Mouse (Mus musculus) cerebellum, adult 9-10 months (tissue): Measurements from ENCODE around the gene Col18a1.

Source experiments
- DNase-seq: peaks from one replicate; pipeline ENCODE4 v3.0.0; 2022

The Col18a1 gene

DNA sequence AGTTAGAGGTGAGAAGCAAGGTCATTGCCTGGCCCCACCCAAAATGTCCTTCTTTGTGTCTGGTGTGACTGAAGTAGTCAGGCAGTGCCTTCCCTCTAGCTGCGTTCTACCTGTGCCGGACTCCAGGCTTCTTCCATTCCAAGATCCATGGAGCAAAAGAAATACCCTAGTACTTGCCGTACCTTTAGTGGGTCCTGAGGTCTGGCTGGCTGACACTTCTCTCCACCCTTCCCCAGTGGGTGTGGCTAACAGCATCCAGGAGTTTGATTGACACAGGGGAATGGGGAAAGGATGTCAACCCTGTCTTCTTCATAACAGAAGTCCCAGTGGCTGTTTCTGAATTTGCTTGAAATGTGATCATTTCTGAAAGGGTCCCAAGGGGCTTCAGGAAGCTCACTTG lies 117.7 kb downstream of the Col18a1 start:
- DNase-seq = no peak

DNA sequence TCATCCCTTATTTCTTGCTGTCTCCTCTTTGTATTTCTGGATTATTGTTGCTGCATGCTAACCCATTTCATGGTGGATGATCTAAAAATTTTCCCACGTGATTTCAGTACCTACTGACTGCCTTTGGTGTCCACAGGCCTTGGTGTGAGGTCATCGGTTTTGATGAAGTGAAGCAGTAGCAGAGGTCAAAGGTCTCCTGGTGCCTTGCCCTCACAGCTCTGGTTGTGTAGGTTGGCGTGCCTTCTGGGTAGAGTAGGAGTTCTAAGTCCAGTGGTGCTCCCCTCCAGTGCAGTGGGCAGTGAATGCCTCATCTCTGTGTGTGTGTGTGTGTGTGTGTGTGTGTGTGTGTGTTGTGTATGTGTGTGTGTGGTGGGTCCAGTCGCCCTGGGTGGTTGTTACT lies 118.2 kb downstream of the Col18a1 start:
- no peak for DNase-seq

DNA sequence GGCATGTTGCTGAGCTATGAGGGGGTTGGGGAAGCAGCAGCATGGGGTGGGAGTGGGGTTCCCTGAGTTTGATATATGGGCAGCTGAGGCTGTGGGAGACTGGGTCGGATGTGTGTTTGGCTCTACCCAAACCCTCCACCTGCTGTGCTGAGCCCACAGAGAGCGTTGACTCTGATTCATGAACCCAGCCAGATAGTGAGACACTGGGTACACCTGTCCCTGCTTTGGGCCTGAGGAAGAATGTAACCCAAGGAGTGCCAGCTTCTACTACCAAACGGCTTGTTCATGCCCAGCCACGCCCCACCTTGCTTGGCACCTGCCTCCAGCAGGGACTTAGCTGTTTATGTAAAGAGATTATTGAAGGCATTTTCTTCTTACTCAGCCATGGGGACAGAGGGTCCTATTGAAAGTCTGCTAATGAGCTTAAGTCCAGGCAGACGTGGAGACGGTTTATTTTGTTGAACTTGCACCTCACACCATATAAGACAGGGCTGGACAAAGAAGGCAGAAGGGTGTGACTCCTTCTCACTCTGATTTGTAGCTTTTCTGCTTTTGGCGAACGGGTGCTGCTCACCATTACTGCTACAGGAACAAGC lies 127.7 kb downstream of the Col18a1 start:
- DNase-seq = no peak

DNA sequence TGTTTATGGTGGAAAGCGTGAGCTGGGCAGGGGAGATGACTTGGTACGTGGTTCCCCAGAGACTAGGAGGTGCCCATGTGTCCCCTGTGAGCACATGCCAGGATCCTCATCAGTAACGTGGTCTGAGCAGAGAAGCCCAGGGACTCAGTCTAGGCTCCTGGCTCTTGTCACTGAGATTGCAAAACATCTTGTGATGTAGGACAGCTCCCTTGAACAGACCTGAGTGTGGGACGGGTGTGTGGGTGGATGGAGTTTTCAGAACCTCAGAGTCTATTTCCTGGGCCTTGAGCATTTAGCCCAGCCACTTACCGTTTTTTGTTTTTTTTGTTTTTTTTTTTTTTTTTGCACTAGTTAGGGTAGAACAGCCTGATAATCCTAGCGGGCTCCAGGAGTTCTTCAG lies 130.9 kb downstream of the Col18a1 start:
- no peak for DNase-seq

DNA sequence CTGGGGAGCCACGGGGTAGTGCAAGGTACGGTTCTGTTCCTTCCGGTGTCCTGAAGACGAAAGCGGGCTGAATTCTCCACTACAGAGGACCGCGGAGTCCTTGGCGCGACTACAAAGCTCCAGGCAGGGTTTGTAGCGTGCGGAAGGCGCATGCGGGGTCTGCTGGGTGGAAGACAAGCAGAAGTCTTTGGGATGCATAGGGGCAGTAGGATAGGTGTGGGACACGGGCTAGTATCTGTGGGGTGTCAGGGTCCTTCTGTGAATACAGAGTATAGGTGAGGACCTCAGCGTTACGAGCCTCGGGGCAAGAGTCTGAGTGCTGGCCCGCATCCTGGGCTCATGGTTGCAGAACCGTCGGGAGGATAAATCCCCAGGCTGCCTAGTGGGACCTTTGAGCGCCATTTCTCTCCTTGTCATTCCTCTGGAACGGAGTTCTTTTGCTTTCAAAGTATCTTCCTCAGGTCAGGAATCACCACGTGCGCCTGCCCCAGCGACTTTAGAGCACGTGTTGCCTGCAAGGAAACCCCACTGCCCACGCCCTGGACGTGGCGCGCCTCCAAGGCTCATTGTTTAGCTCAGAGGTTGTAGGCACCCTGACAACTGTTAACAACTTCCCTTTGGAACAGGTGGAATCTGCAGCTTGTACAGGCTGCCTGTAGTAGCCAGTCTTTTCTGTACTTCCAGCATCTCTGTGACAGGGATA lies 132.9 kb downstream of the Col18a1 start:
- peak; percentile 75 for DNase-seq

- peak; percentile 97 for DNase-seq
Observed at GRCm38 (mm10) chr10:77032591-77033322, 133.6 kb downstream of the Col18a1 start.

GRCm38 (mm10) chr10:77031768-77032375 lies 134.5 kb downstream of the Col18a1 start, which contains the start of gene Slc19a1:
Gene Slc19a1 (plus strand): TSS chr10:77032241.
- peak; percentile 53 for DNase-seq

GRCm38 (mm10) chr10:77030666-77031065 lies 135.7 kb downstream of the Col18a1 start:
- DNase-seq = no peak

DNA sequence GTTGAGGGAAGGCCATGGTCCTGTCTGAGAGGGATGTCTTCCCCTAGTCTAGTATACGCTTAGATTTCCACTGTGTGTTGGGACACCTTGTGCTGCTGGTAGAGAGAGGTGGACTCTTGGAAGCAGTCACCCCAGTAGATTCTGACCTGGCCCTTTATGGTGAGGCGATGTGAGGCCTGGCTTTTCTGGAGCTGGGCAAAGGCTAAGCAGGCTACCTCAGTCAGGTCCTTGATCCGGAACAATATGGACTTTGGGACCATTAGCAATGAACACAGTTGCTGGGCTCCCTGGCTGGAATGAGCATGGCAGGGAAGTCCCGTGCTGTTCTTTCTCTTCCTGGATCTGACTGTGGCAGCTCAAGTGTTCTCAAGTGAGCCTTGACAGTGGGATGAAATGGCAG lies 136.6 kb downstream of the Col18a1 start:
- no peak for DNase-seq

DNA sequence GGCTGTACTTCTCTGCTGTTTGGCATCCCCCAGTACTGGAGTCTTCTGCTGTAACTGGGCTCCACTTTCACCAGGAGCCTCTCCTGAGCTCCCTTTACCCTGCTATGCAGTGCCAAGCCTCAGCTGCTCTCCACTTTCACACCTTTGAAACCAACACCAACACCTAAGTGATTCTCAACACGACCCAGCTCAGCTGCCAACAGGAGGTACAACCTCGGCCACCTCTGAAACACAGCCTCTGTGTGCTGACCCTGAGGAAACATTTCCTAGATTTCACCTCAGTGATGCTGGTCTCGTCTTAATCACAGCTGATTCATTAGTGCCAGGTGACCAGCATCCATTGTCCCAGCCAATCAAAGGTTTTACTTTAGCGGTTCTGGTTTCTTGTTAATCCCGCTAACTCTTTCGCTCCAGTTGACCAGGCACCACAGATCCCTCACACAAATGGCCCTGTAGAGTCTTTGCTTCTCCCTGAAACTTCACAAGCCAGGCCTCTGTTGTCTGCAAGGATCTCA lies 137.5 kb downstream of the Col18a1 start:
- DNase-seq = no peak

GRCm38 (mm10) chr10:77026944-77027343 lies 139.4 kb downstream of the Col18a1 start:
- no peak for DNase-seq

GRCm38 (mm10) chr10:77024231-77024630 lies 142.1 kb downstream of the Col18a1 start:
- DNase-seq = no peak

DNA sequence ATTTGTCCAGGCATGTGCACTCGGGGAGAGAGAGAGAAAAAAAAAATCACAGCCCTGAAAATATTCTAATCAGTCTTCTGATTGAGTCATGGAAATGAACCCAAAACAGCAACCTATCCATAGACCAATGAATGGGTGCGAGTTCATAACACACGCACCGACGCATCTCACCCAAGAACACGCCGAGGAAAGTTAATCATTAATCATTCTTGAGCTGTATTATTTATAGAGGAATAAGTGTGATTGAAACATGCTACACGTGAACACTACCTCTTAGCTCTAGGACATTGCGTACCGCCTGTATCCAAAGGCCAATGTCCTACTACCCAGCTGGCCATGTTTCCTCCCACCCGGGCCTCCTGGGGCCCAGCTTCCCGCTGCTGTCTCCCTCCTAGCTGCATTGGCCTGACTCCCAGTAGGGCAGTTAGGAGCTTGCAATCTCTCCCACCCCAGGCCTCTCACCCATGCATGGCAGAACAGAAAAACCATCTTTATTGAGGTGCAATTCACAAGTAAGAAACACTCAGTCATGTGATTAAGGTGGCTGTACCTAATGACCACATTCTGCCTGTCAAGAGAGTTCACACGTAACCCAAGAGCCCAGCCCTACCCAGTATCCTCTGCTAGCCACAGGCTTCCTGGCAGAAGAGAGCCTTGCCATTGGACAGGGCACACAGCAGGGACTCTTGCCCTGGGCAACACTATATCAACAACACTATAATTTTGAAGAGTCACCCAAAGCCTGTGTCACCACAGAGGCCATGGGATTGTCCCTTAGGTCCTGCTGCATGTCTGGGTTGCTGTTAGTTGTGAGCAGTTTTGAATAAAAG lies 143.8 kb downstream of the Col18a1 start:
- no peak for DNase-seq

DNA sequence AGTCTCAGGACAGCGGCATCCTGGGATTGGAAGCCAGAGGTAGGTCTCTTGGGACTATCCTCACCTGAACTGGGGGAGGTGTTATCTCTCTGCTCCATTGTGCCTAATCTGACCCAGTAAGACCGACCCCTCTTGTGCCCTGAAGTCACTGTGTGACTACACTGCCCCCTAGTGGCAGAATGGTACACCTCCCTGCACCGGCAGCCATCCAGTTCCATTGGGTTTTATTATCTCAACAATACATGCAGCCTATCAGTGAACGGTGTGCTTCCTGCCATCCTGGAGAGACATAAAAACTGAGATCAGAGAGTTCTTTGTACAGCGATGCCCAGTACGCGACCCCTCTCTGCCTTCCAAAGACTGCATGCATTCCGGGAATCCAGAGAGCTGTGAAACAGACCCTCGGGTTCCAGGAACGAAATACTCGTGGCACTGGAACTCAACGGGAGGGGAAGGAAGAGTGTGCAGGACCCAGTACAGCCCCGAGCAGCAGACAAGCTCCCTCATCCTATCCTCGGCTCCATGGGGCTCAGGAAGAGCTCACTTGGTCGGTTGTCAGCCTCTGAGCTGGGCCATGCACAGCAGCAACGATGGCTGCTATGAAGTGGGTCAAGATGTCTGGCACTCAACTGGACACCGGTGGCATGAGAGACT lies 144.8 kb downstream of the Col18a1 start:
- DNase-seq = peak; percentile 96

DNA sequence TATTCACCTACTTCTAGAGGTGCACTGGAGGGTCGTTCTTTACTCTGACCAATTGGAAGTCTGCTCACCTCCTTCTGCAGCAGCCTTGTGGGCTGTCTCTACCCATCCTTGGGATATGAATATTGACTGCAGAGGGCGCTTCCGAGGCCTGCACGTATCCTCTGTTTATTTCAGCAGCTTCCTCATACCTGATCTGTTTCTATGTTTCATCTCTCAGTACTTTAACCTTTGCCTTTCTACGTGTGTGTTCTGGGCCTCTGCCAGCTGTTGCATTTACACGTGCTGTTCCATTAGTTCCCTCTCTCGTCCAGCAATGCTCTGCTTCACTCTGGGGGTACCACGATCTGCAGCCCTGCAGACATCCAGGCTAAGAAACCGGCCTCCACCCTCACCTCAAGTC lies 148.7 kb downstream of the Col18a1 start:
- DNase-seq = no peak

- DNase-seq = no peak
Observed at GRCm38 (mm10) chr10:77017061-77017460, 149.3 kb downstream of the Col18a1 start.

DNA sequence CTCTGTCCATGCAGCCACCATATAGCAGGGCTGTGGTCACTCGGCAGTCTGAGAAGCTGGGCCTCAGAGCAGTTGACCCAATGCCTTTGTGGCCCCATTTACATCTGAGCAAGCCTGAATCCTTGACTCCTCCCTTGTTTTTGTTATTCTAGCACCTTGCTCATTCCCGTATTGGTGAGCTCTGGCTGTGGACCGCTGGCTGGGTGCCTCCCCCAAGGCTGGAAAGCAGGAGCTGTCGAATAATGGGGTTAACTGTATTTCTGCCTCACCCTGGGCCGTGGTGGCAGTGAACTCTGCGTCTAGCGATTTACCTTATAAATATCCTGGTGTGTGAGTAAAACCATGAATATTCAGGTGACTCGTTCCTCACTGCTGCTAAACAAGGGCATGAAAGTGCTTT lies 149.8 kb downstream of the Col18a1 start:
- DNase-seq = no peak

DNA sequence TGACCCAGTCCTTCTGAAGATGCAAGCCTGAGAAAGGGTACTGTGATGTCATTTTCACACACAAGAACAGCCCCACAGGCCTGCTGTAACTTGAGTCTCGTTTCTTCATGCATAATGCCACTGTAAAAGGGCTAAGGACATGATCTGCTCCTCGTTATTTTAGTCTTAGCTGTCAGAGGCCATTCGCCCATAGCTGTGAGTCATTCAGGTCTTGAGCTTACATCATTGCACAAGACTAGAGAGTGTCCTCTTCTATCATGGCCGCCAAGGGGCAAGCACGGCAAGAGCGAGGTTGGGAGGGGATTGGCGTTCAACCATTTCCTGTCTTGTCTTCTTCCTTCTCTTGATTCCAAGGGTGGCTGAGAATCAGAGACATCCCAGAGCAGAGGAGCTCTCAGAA lies 150.3 kb downstream of the Col18a1 start:
- DNase-seq = no peak

- no peak for DNase-seq
Observed at GRCm38 (mm10) chr10:77011681-77012080, 154.7 kb downstream of the Col18a1 start.

DNA sequence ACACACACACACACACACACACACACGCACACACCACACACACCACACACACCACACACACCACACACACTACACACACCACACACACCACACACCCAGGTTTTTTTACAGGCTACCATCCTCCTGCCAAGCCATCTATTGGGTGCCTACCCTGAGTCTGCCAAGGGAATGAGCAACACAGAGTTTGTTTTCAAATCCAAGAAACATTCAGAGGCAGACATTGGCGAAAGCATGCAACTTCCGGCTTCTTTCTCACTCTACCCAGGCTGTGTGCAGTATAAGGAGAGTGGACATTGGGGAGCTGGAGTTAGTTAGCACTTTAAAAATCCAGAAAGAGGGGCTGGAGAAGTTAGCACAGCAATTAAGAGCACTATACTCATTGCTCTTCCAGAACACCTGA lies 157.7 kb downstream of the Col18a1 start:
- peak; percentile 63 for DNase-seq

DNA sequence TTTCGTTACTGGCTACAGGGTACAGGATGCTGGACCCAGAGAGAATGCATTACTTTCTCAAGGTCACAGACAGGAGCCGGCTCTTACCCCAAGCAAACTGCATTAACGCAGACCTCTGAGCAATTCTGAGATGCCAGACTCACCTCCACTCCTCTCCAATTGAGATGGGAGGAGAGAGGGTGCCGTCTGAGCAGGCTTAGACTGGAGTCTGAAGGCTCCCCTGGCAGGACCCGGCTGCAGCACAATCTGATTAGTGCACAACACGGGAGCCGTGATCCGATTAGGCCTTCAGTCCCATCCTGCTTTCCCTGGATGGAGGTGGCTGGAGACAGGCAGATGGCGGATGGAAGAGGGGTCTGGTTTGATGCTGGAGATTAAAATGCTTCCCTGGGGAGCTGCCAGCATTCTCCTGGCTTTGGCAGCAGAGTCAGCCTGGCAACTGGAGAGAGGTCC lies 158.2 kb downstream of the Col18a1 start:
- peak; percentile 93 for DNase-seq
